Mouse (Mus musculus) left cerebral cortex, postnatal 4 days (tissue): ENCODE results near the gene Ctsa. TPM values are rescaled to one million over a fixed set of nuclear protein-coding genes. Genes with fewer than 3 reads are reported as not detected.
"Not testable (repeated sequence)": the region's sequence is repeated elsewhere in the genome, so short reads cannot be mapped to it uniquely, and the experiment has no call there.

Experiments used
- DNase-seq: peaks from one replicate; pipeline ENCODE4 v3.0.0-alpha.2; 2022
- intact Hi-C: fragments of 180-260 bp; cut with DNase I; formaldehyde crosslinking; loops from one replicate; pipeline ENCODE4 v1.15.1; 2025
- total RNA-seq, 2 experiments: library from RNA; stranded (reverse); gene quantifications; 2 replicates each; pipeline ENCODE4 v1.2.3; 2021

Ctsa gene
- 10 to 100 TPM; 56.8 to 62.2 TPM for total RNA-seq

DNA sequence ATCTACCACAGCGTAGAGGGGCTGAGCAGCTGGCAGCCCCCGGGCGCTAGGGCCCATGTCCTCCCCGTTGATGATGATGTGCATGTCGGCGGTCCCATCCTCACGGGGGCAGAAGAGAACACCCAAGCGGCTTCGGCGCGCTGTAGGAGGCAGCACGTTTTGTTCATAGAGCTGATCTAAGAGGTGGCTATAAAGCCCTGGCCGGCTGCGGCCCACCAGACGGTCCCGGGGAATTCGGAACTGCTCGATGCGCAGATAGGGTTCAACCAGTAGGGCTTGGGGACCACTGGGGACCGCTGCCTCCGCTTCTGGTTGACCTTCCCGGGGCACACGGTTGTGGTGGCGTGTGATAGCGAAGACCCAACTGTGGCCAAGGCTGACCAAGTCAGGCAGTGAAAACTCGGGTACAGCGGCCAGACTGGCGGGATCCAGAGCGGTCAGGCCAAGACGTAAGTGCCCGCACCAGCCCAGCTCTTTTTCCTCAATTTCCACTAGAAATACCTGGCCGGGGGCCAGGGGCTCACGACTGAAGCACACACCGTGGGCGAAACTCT, at the start of gene Ctsa:
Gene Ctsa (plus strand): TSS at position 126 of the 554 bp plus-strand sequence.
- intact Hi-C loops, result no loop called here
- DNase-seq, result peak; percentile 75

GRCm38 (mm10) chr2:164783926-164784581, 48.6 kb upstream of the Ctsa start:
- no peak for DNase-seq
- intact Hi-C loops, result no loop called here

DNA sequence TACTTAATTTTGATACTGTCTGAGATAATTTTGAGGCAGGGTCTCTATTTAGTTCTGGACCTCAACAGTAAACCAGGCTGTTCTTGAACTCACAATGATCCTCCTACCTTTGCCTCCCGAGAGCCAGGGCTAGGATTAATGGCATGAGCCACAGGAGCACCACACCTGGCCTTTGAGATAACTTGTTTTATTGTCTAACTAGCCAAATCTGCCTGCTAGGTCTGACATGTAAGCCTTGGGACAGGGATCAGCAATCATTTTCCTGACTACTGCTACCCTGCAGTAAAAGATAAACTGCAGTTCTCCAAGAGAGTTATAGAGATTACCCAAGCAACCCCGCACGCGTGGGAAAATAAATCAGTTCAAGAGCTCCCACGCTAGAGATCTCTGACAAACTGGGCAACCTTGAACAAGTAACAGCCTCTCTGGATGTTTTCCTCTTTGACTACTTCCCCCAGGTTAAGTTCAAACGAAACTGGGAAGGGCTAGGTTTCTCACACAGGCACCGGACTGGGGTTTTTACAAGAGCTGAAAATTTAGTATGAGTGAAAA, 47.7 kb upstream of the Ctsa start:
- DNase-seq, result no peak
- intact Hi-C loops, result no loop called here

GRCm38 (mm10) chr2:164785481-164786387, 46.9 kb upstream of the Ctsa start, which contains the start of gene Snx21:
Gene Snx21 (plus strand): TSS chr2:164785823.
- intact Hi-C loops, result no loop called here
- peak; percentile 82 for DNase-seq

GRCm38 (mm10) chr2:164786388-164786885, 46.2 kb upstream of the Ctsa start:
- no peak for DNase-seq
- intact Hi-C loops, result no loop called here

DNA sequence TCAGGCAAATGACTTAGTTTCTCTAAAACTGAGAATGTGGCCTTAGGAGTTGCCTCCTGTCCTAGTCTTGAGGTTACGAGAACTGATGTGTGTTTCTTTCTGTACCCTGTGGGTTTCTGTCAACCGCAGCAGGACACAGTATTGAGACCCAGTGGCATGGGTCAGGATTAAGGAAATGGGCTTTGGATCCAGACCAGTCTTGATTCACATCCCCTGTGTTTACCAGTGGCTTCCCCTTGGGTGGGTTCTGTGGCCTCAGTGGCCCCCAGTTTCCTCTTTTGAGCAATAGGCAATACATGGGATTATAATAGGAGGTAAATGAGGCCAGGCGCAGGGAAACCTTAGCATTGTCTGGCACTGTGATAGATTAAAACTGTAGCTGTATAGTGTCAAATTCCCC, 45.6 kb upstream of the Ctsa start:
- no peak for DNase-seq
- intact Hi-C loops, result no loop called here

- DNase-seq, result no peak
- intact Hi-C loops, result no loop called here
These were observed 44.9 kb upstream of the Ctsa start for GRCm38 (mm10) chr2:164787779-164788178.

- intact Hi-C loops, result no loop called here
- DNase-seq, result no peak
These were observed 44.3 kb upstream of the Ctsa start for GRCm38 (mm10) chr2:164788411-164788810.

- intact Hi-C loops, result no loop called here
- no peak for DNase-seq
These were observed 42.2 kb upstream of the Ctsa start for GRCm38 (mm10) chr2:164790451-164790850.

DNA sequence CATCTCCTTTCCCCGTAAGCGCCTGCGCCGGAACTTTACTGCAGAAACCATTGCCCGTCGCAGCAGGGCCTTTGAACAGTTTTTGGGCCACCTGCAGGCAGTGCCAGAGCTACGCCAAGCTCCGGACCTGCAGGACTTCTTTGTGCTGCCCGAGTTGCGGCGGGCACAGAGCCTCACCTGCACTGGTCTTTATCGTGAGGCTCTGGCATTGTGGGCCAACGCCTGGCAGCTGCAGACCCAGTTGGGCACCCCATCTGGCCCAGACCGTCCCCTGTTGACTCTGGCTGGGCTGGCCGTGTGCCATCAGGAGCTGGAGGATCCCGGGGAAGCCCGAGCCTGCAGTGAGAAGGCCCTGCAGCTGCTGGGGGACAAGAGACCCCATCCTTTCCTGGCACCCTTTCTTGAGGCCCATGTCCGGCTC, 40.8 kb upstream of the Ctsa start:
- peak; percentile 45 for DNase-seq
- intact Hi-C loops, result no loop called here

DNA sequence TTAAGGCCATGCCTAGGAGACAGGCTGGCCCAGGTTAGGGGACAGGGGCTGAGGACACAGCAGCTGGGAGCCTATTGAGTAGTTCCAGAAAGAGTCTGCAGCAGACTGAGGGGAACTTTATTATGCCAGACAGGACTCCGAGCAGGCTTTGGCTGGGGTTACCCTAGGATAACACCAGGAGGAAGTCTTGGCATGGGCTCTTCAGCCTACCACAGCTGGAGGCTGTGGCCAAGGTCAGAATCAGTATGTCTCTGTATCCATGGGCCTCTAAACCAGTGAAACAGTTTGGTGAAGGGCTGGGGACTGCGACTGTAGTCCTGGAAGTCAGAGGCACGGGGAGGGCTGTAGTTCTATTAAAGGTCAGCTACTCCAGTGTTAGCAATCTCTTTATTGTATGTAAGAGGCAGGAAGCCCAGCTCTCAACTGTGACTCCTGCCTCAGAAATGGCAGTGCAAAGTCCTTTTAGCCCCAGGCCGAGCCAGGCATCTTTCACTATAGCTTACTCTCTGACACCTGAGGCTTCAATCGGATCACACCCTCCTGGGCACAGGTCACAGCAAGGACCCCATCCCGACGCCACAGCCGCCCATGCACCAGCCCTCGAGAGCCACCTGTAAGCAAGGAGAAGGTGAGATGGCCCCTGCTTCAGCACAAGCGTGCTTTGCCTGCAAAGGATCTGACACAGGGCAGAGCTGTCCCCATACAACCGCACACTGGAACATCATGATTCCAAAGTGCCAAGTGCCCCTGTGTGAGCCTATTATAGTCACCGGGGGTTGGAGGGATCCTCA, 40.1 kb upstream of the Ctsa start:
- intact Hi-C loops, result no loop called here
- no peak for DNase-seq

DNA sequence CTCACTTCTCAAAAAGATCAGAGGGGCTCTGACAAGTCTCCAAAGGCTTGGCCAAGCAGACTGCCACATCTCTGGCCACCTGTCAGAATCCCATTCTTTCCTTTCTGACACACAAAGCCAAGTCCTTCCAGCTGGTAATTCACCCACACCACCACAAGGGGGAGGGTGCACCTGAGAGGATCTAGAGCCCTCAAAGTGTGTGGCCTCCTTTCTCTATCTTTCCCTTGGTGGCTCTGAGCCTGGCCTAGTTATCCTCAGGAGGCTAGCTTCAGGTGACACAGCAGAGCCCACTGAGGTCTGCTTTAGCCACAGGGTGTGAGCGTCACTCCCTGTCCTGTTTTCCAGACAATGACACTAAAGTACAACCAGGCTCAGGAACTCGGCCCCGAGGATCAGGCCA, 39.4 kb upstream of the Ctsa start:
- peak; percentile 62 for DNase-seq
- intact Hi-C loops, result no loop called here

GRCm38 (mm10) chr2:164793772-164794171, 38.9 kb upstream of the Ctsa start:
- DNase-seq, result no peak
- intact Hi-C loops, result no loop called here

DNA sequence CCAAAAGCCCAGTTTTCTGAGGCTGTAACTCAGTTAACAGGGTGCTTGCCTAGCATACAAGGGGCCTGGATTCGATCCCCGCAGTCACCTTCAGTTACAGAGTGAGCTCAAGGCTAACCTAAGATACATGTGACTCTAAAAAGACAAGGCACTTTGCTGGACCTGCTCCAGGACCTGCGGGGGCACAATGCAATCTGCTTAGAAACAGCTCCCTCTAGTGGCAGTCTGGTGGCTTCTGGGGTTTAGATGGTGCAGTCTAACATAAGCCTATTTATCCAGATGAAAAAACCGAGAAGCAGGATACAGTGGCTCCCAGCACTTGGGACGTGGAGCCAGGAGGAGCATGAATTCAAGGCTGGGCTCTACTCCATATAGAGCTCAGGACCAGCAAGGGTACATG, 38.4 kb upstream of the Ctsa start:
- intact Hi-C loops, result no loop called here
- peak; percentile 93 for DNase-seq

DNA sequence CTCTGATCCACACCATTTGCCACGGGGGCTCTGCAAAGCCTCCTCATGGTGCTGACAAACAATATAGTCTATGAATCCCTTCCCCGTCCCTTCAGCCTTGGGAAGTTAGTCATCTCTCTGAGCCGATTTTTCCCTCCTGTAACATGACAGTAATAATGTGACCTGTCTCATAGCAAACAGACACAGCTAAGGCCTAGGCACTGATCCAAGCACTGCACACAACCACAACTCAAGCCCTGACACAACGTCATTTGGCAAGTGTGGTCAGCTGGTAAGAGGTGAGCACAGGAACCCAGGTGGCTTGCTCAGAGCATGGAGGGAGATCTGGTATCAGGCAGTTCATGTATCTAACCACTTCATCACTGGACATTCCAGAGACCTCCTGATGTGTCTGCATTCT, 36.8 kb upstream of the Ctsa start:
- no peak for DNase-seq
- intact Hi-C loops, result no loop called here

- intact Hi-C loops, DNase-seq: not testable (repeated sequence)
These were observed 34.1 kb upstream of the Ctsa start for GRCm38 (mm10) chr2:164798554-164798953.

DNA sequence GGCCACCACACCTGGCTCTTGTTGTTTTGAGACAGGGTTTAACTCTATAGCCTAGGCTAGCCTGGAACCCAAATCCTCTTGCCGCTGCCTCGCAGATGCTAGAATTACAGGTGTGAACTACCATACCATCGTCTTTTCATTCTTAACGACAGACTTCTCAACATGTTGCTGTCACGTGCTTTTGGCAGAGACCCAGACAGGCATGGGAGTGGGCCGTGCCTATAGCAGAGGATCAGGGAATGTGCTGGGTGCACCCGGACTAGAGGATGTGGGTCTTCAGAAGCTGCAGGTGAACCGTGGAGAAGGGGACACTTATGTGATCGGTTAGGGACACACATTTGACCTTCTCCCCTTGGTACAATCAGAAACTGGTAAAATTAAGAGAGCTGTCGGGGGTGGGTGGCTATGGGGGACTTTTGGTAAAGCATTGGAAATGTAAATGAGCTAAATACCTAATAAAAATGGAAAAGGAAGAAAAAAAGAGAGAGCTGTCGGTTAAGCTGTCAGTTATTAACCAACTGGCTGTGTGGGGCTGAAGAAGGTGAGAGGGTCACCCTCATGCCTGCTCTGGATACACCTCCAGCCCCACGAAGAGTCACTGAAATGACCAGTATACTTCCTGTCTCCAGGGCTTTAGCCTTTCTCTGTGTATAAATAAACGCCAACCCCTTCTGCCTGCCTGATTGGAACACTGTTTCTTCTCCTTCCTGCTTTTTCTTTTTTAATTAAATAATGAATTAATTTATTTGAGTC, 32.2 kb upstream of the Ctsa start:
- DNase-seq, result no peak
- intact Hi-C loops, result no loop called here

- intact Hi-C loops, result no loop called here
- DNase-seq, result no peak
These were observed 29.3 kb upstream of the Ctsa start for GRCm38 (mm10) chr2:164803201-164803920.

GRCm38 (mm10) chr2:164803921-164804313, 28.8 kb upstream of the Ctsa start:
- no peak for DNase-seq
- intact Hi-C loops, result no loop called here
